Mouse (Mus musculus) lung, embryonic 15.5 days (tissue): ENCODE results near the gene Gm47969. TPM values are rescaled to one million over a fixed set of nuclear protein-coding genes. Genes with fewer than 3 reads are reported as not detected.

Experiments used
- ATAC-seq: fragments of 200-750 bp; cut with Nextera tagmentation; 2 replicates; pipeline ENCODE4 v1.8.0; 2017; ENCODE audit warnings: moderate number of reproducible peaks, borderline replicate concordance; ENCODE audit not compliant: low FRiP score, low TSS enrichment; ENCODE audit errors: extremely low read depth
- H3K27ac ChIP-seq: fragments of 300-500 bp; sonication (generic); 2 replicates; pipeline ENCODE4 v1.5.1; 2015; ENCODE audit warnings: moderate library complexity, mild to moderate bottlenecking, inconsistent platforms
- H3K27me3 ChIP-seq: fragments of 300-500 bp; sonication (generic); 2 replicates; pipeline ENCODE4 v1.6.1; 2015; ENCODE audit warnings: inconsistent platforms
- H3K36me3 ChIP-seq: fragments of 300-500 bp; sonication (generic); 2 replicates; pipeline ENCODE4 v1.6.1; 2015; ENCODE audit warnings: inconsistent platforms
- H3K4me1 ChIP-seq: fragments of 300-500 bp; sonication (generic); 2 replicates; pipeline ENCODE4 v1.6.1; 2015; ENCODE audit warnings: inconsistent platforms
- H3K4me2 ChIP-seq: fragments of 300-500 bp; sonication (generic); 2 replicates; pipeline ENCODE4 v1.6.1; 2015; ENCODE audit warnings: inconsistent platforms, mild to moderate bottlenecking, moderate library complexity
- H3K4me3 ChIP-seq: fragments of 300-500 bp; sonication (generic); 2 replicates; pipeline ENCODE4 v1.5.1; 2015; ENCODE audit warnings: mild to moderate bottlenecking, inconsistent platforms
- H3K9ac ChIP-seq: fragments of 300-500 bp; sonication (generic); 2 replicates; pipeline ENCODE4 v1.6.1; 2015; ENCODE audit warnings: inconsistent platforms
- H3K9me3 ChIP-seq: fragments of 300-500 bp; sonication (generic); 2 replicates; pipeline ENCODE4 v1.6.1; 2016; ENCODE audit warnings: inconsistent platforms
- WGBS: fragments of 180-500 bp; shearing (Covaris S2); methylation state at CpG from one replicate; pipeline ENCODE4 v1.1.7; 2015; 5-methylcytosine and 5-hydroxymethylcytosine counted together
- polyA plus RNA-seq: library from polyadenylated mRNA; unstranded; fragments of >200 nt; fragmentation: Nextera tagmentation; extraction: Ambion mirVana; gene quantifications from 2 replicates; pipeline ENCODE4 v1.2.1, GENCODE M21; 2015

Gm47969 gene
- polyA plus RNA-seq, 1 experiment from 2014 or later = not detected

DNA sequence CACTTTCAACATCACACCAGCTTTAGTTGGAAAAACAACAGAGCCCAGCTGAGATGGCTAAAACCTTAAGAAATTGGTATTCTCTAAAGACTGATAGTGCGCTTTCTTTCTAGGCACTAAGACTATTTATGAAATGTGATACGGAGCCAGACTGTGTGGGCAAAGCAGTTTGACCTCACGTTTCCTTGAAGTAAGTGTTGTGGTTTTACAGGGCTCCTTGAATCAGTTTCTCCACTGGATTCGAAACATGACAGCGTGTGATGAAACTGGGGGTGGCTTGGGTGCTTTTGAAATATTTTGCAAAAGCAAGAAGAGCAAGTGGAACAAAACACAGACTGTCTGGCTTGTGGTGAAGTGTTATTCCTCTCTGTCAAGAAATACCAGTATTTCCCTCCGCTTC is 32.3 kb downstream of the Gm47969 start:
- Histone ChIP-seq H3K9ac (no peak overlapping the region), H3K4me1 (0 out of 2 replicates have a peak, but pooled peaks cover 3% of the 10 kb centered on the region), H3K4me3 (no peak overlapping the region), H3K4me2 (no peak overlapping the region), H3K27me3 (no peaks in the 10 kb centered on the region), H3K9me3 (no peaks in the 10 kb centered on the region), H3K36me3 (no peaks in the 10 kb centered on the region), H3K27ac (no peak overlapping the region)
- ATAC-seq = no peak
- 59% methylated on average over 6 of the region's 6 CpGs for WGBS

GRCm38 (mm10) chr1:83084790-83085189 is 40.1 kb downstream of the Gm47969 start:
- peak; percentile 39; the same call in 1 of the 2 replicates for ATAC-seq
- H3K36me3 ChIP-seq = no peaks in the 10 kb centered on the region
- whole genome bisulfite sequencing = 53% methylated on average over 2 of the region's 2 CpGs
- H3K9ac ChIP-seq = no peak overlapping the region
- H3K4me3 ChIP-seq = no peak overlapping the region
- H3K9me3 ChIP-seq = no peaks in the 10 kb centered on the region
- no peak overlapping the region for H3K4me2 ChIP-seq
- 0 out of 2 replicates have a peak, but pooled peaks cover 2% of the 10 kb centered on the region for H3K4me1 ChIP-seq
- no peaks in the 10 kb centered on the region for H3K27me3 ChIP-seq
- H3K27ac ChIP-seq = peak overlapping the region; percentile 61

DNA sequence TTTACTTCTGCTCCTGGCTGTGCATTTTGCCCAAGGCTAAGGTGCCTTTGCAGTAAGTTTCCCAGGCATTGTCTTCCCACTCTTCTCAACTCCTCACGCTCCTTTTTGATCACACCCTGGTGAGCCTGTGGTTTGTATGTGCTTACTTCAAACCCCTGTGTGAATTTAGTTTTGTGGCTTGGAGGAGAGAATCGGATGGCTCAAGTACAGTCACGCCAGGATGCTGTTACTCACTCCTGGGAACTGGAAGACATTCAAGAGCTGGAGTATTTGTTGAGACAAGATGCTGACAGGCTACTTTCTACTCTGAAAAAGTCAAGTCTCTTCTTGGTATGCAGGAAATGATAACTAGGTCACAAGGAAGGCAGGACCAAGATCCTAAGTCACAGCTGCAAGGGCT is 46.5 kb downstream of the Gm47969 start:
- no peak for ATAC-seq
- Histone ChIP-seq H3K27ac (no peak overlapping the region), H3K9ac (no peak overlapping the region), H3K36me3 (no peaks in the 10 kb centered on the region), H3K4me3 (no peak overlapping the region), H3K4me2 (no peak overlapping the region), H3K4me1 (no peaks in the 10 kb centered on the region), H3K9me3 (no peaks in the 10 kb centered on the region), H3K27me3 (no peaks in the 10 kb centered on the region)
- 57% methylated on average over 3 of the region's 3 CpGs for WGBS

Other genes starting within 250 kb of the Gm47969 start
- gene Agfg1, start 205.4 kb upstream of the Gm47969 start, polyA plus RNA-seq = 32.1 and 32.3 TPM in 2 replicates
- 0.19 TPM in 1 of 2 replicates, not detected in the other for gene A030005L19Rik, start 131.6 kb upstream of the Gm47969 start, polyA plus RNA-seq
- not detected in 2 replicates for gene A030014E15Rik, start 120.0 kb upstream of the Gm47969 start, polyA plus RNA-seq
- not detected in 2 replicates for gene Gm6217, start 113.5 kb upstream of the Gm47969 start, polyA plus RNA-seq
- not detected in 2 replicates for gene A030003K21Rik, start 101.5 kb upstream of the Gm47969 start, polyA plus RNA-seq
- not detected in 2 replicates for gene Gm7544, start 88.9 kb upstream of the Gm47969 start, polyA plus RNA-seq
- gene Gm47955, start 84.6 kb upstream of the Gm47969 start, polyA plus RNA-seq = not detected in 2 replicates
- gene Gm47959, start 44.4 kb upstream of the Gm47969 start, polyA plus RNA-seq = not detected in 2 replicates
- gene Slc19a3, start 6.5 kb upstream of the Gm47969 start, polyA plus RNA-seq = 0.59 and 0.65 TPM in 2 replicates
- gene Krtap28-10, start 2.5 kb upstream of the Gm47969 start, polyA plus RNA-seq = not detected in 2 replicates
- gene A030005K14Rik, start 14.4 kb downstream of the Gm47969 start, polyA plus RNA-seq = not detected in 2 replicates
- gene Krtap28-13, start 16.0 kb downstream of the Gm47969 start, polyA plus RNA-seq = not detected in 2 replicates
- gene Ccl20, start 71.8 kb downstream of the Gm47969 start, polyA plus RNA-seq = not detected in 2 replicates
- 0.36 and 0.78 TPM in 2 replicates for gene Daw1, start 114.8 kb downstream of the Gm47969 start, polyA plus RNA-seq